Mouse (Mus musculus) heart, postnatal 0 days (tissue): Measurements from ENCODE around the gene Utp14a.

ENCODE experiments used
- CTCF ChIP-seq: IDR thresholded peaks from 2 replicates; pipeline ENCODE4 v1.5.1; 2016; ENCODE audit warnings: antibody characterized with exemption, control low read depth, low read depth
- EP300 ChIP-seq: IDR thresholded peaks from 2 replicates; pipeline ENCODE4 v1.6.1; 2016; ENCODE audit warnings: antibody characterized with exemption, low read depth

DNA sequence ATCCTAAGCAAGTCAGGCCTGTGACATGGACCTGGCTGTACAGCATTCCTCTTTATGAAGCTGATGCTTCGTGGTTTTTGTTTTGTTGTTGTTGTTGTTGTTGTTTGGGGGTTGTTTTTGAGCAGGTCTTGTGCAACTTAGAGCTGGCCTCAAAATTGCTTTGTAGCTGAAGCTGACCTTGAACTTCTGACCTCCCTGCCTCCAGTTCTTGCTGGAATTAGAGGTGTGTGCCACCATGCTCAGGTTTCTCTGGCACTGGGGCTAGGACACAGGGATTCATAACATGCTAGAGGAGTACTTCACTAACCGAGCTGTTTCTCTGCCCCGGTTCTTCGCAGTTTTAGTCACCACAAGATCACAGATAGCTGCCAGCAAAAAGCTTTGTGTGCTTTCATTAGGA lies 48.7 kb downstream of the Utp14a start:
- TF ChIP-seq CTCF: no peak
- no peak for TF ChIP-seq EP300
